Mouse (Mus musculus) liver, embryonic 14.5 days (tissue): ENCODE results near the gene Tra2b.

Source experiments
- CTCF ChIP-seq: IDR thresholded peaks from 2 replicates; pipeline ENCODE4 v1.5.1; 2016; ENCODE audit warnings: antibody characterized with exemption, low read depth, control low read depth
- EP300 ChIP-seq: IDR thresholded peaks from 2 replicates; pipeline ENCODE4 v1.6.1; 2016; ENCODE audit warnings: antibody characterized with exemption, low read depth

DNA sequence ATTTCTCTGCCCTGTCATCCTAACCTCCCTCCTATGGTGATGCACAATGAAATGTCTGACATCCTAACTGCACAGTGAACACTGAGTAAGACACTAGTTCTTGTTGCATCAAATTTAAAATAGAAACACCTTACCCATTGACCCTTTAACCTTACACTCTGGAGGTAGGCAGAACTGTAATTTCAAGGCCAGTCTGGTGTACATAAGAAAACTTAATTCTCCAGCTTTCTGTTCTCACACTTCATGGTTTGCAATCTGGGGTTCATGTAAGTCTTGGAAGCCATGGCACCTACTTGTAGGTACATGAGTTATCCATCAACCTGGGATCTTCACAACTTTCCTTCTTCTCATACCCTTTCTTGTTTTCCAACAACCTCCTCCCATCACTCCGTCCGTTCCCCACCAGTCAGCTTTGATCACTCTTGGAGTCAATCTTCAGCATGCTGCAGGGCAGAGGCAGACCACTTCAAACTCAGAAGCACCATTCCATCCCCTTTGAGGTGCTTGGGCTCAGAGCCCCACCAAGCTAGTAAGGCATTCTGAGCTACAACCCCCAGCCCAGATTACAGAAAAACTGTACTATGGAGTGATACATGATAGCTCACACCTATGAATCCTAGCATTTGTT is 23.5 kb downstream of the Tra2b start:
- TF ChIP-seq CTCF = no peak
- no peak for TF ChIP-seq EP300
